Mouse (Mus musculus) 416B (cell line): ENCODE data around the gene Mpst.
A peak's percentile ranks its signal among the peaks of the same experiment; 100 is the strongest.

Source experiments
- DNase-seq: peaks from one replicate; pipeline ENCODE4 v3.0.0; 2011; ENCODE audit warnings: low read depth

Gene Mpst

GRCm38 (mm10) chr15:78406293-78406934 is at the start of gene Mpst:
TSS of gene Mpst (plus strand) at chr15:78406416.
- peak; percentile 93 for DNase-seq

GRCm38 (mm10) chr15:78365916-78366315 is 40.3 kb upstream of the Mpst start:
- DNase-seq = no peak

- no peak for DNase-seq
Measured at GRCm38 (mm10) chr15:78366875-78367274, 39.3 kb upstream of the Mpst start.

- no peak for DNase-seq
Measured at GRCm38 (mm10) chr15:78367811-78368210, 38.4 kb upstream of the Mpst start.

- DNase-seq = peak; percentile 99
Measured at GRCm38 (mm10) chr15:78368926-78369346, 37.3 kb upstream of the Mpst start.

GRCm38 (mm10) chr15:78369641-78370040 is 36.6 kb upstream of the Mpst start:
- DNase-seq = no peak

- DNase-seq = no peak
Measured at GRCm38 (mm10) chr15:78372796-78373195, 33.4 kb upstream of the Mpst start.

- DNase-seq = no peak
Measured at GRCm38 (mm10) chr15:78374204-78374603, 32.0 kb upstream of the Mpst start.

GRCm38 (mm10) chr15:78377859-78378258 is 28.4 kb upstream of the Mpst start:
- DNase-seq = no peak

- no peak for DNase-seq
Measured at GRCm38 (mm10) chr15:78378556-78378955, 27.7 kb upstream of the Mpst start.

GRCm38 (mm10) chr15:78380208-78380607 is 26.0 kb upstream of the Mpst start:
- DNase-seq = no peak

GRCm38 (mm10) chr15:78380741-78381140 is 25.5 kb upstream of the Mpst start:
- DNase-seq = no peak

GRCm38 (mm10) chr15:78382115-78382514 is 24.1 kb upstream of the Mpst start:
- no peak for DNase-seq

- no peak for DNase-seq
Measured at GRCm38 (mm10) chr15:78383450-78384219, 22.6 kb upstream of the Mpst start.

GRCm38 (mm10) chr15:78384220-78385116 is 21.7 kb upstream of the Mpst start:
- no peak for DNase-seq

- DNase-seq = peak; percentile 27
Measured at GRCm38 (mm10) chr15:78385564-78385963, 20.7 kb upstream of the Mpst start.

GRCm38 (mm10) chr15:78390855-78391254 is 15.4 kb upstream of the Mpst start:
- peak; percentile 66 for DNase-seq

GRCm38 (mm10) chr15:78395478-78395962 is 10.7 kb upstream of the Mpst start, which contains the start of gene Tex33:
TSS of gene Tex33 (minus strand) at chr15:78395912.
- no peak for DNase-seq

- peak; percentile 86 for DNase-seq
Measured at GRCm38 (mm10) chr15:78401345-78401744, 4.9 kb upstream of the Mpst start.

- peak; percentile 51 for DNase-seq
Measured at GRCm38 (mm10) chr15:78401921-78402320, 4.3 kb upstream of the Mpst start.

GRCm38 (mm10) chr15:78402423-78402822 is 3.8 kb upstream of the Mpst start:
- no peak for DNase-seq

- no peak for DNase-seq
Measured at GRCm38 (mm10) chr15:78403301-78403741, 2.9 kb upstream of the Mpst start.
